ENCODE assay signal across 9 mouse cellular contexts in the genomic region with DNA sequence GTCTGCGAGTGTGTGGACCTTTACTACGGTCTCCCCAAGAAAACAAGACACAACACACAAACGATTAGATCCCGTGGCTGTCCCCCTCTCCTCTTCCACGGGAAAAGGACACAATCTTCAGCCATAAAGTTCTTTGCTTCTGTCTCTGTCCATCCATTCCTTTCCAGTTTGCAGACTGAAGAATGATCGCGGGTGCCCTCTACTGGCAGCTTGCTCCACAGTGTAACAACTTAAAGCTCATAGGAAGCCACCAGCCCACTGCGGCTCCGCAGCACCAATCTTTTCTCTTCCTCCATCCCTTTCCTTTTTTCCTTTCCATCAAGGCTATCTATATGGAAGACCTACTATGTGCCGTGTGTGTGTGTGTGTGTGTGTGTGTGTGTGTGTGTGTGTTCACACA.
DNase-seq lines count a peak whose midpoint lies in the region; ATAC-seq and TF ChIP-seq lines count a peak whose summit lies in the region.
"Had no signal": no experiment of that assay in that cellular context is flagged by ENCODE, and none has a peak within 500 bp of the region (broad histone marks: within the 10 kb centered on the region; RNA-seq: fewer than 3 reads in every experiment).

No protein-coding gene starts in this region.

- no peak overlapping the region for H3K4me3 ChIP-seq in hindbrain, embryonic 11.5 days (ENCODE audit: low read depth, low read length)
- H3K4me3 ChIP-seq in lung, embryonic 15.5 days = no peak overlapping the region
- H3K4me3 ChIP-seq: megakaryocyte, embryonic 14.5 days had no signal

- 16% methylated on average over 10 of the region's 10 CpGs for WGBS in hindbrain, embryonic 11.5 days
- WGBS in lung, embryonic 15.5 days = 3% methylated on average over 10 of the region's 10 CpGs

- no peaks in the 10 kb centered on the region for H3K36me3 ChIP-seq in hindbrain, embryonic 11.5 days (ENCODE audit: control insufficient read depth, insufficient read depth, low read length)
- no peaks in the 10 kb centered on the region for H3K36me3 ChIP-seq in lung, embryonic 15.5 days

- no peak for DNase-seq in Patski (ENCODE audit: low read depth, low spot score)
- DNase-seq in cerebellum, adult 9-11 months = peak; percentile 70
- peak; percentile 64 to 87 for DNase-seq in frontal cortex, postnatal 10 days (ENCODE audit: low spot score in 2 of 2)
- DNase-seq in hindbrain, embryonic 11.5 days (ENCODE audit: low spot score) = peak; percentile 93
- peak; percentile 86 for DNase-seq in layer of hippocampus, adult 9-10 months (ENCODE audit: low spot score)
- DNase-seq in retina, embryonic 14.5 days (ENCODE audit: low spot score) = peak; percentile 95
- DNase-seq in urinary bladder, postnatal 25 days (ENCODE audit: low spot score) = peak; percentile 88

- peak; percentile 88 for ATAC-seq in Patski
- ATAC-seq in hindbrain, embryonic 11.5 days (ENCODE audit: low FRiP score) = peak; percentile 75
- peak; percentile 75 for ATAC-seq in lung, embryonic 15.5 days (ENCODE audit: borderline replicate concordance, extremely low read depth, low FRiP score, low TSS enrichment)

- H3K27me3 ChIP-seq in Patski = no peaks in the 10 kb centered on the region
- no peaks in the 10 kb centered on the region for H3K27me3 ChIP-seq in hindbrain, embryonic 11.5 days (ENCODE audit: control insufficient read depth, insufficient read depth, low read length)
- H3K27me3 ChIP-seq in lung, embryonic 15.5 days = no peaks in the 10 kb centered on the region

- no peak overlapping the region for H3K27ac ChIP-seq in hindbrain, embryonic 11.5 days (ENCODE audit: low read depth, low read length)
- H3K27ac ChIP-seq in lung, embryonic 15.5 days = no peak overlapping the region; the same call in 1 of the 2 replicates

- H3K4me1 ChIP-seq in hindbrain, embryonic 11.5 days (replicated peaks; ENCODE audit: control insufficient read depth, insufficient read depth, low read length) = 0 out of 2 replicates have a peak, but pooled peaks cover 2% of the 10 kb centered on the region
- peaks cover 18% of the 10 kb centered on the region for H3K4me1 ChIP-seq in lung, embryonic 15.5 days
- H3K4me1 ChIP-seq: megakaryocyte, embryonic 14.5 days had no signal

- CTCF ChIA-PET in Patski (lab: Charles Lee) = interaction anchor here (0.9 to 2.0 kb wide), 15 partner anchors 8 to 484 kb away, joined by 3 to 8 read pairs (median 4); a partner anchor contains a TSS

- no peak overlapping the region for H3K9ac ChIP-seq in hindbrain, embryonic 11.5 days (ENCODE audit: low read depth, low read length)
- no peak overlapping the region for H3K9ac ChIP-seq in lung, embryonic 15.5 days

- no peak overlapping the region for H3K4me2 ChIP-seq in hindbrain, embryonic 11.5 days (replicated peaks; ENCODE audit: low read depth, low read length)
- H3K4me2 ChIP-seq in lung, embryonic 15.5 days = no peak overlapping the region

- POLR2A ChIA-PET in Patski (lab: Charles Lee) = interaction anchor here (0.6 kb wide), 2 partner anchors 244 to 334 kb away, joined by 3 to 4 read pairs; no protein-coding TSS in a partner anchor

- H3K9me3 ChIP-seq in hindbrain, embryonic 11.5 days (ENCODE audit: control insufficient read depth, low read length) = no peaks in the 10 kb centered on the region
- no peaks in the 10 kb centered on the region for H3K9me3 ChIP-seq in lung, embryonic 15.5 days
- H3K9me3 ChIP-seq: megakaryocyte, embryonic 14.5 days had no signal

- peak; percentile 93 for TF ChIP-seq CTCF in Patski (IDR thresholded peaks at IDR 0.05)

- in situ Hi-C loops in Patski (cut with MboI; ENCODE audit: low pct_unique_long_range_greater_than_20kb) = loop anchor here (5.0 to 10.0 kb wide), 2 partner anchors 143 to 556 kb away; a partner anchor contains a TSS
